Mouse (Mus musculus): ENCODE data around the gene Nrg4. TPM values are rescaled to one million over a fixed set of nuclear protein-coding genes. Genes with fewer than 3 reads are reported as not detected.

Nrg4 gene
- polyA plus RNA-seq, 1 experiment from 2014 or later = 2.0 TPM

DNA sequence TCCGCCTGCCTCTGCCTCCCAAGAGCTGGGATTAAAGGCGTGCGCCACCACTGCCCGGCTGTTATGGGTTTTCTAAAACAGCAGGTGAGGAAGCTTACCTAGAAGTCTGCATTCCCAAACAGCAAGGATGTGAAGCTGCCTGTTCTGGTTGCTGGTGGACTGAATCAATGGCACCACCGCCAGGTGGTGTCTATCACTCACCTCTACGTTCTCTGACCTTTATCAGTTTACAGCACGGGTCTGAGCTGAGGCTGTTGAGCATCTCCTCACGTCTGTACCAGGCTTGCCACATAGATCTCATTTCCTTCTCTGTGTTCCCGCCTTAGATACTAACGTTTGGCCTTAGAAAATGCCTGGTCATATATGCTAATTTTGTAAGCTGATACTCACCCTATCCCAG lies 97.6 kb downstream of the Nrg4 start:
- H3K27me3 ChIP-seq (ENCODE audit: control insufficient read depth, insufficient read depth, low read length) = no peaks in the 10 kb centered on the region
- H3K9me3 ChIP-seq (ENCODE audit: control insufficient read depth, low read depth, low read length) = no peaks in the 10 kb centered on the region
- 57% methylated on average over 10 of the region's 10 CpGs for WGBS
- no peak overlapping the region for H3K4me2 ChIP-seq (replicated peaks; ENCODE audit: low read depth, low read length)
- H3K36me3 ChIP-seq (ENCODE audit: control insufficient read depth, insufficient read depth, low read length) = peaks cover 11% of the 10 kb centered on the region
- H3K4me1 ChIP-seq (ENCODE audit: control insufficient read depth, insufficient read depth, low read length) = no peaks in the 10 kb centered on the region
- no peak for ATAC-seq (ENCODE audit: insufficient number of reproducible peaks, insufficient read depth, low FRiP score, low read depth)
- no peak overlapping the region for H3K9ac ChIP-seq (replicated peaks; ENCODE audit: low read depth, low read length)
- H3K27ac ChIP-seq (ENCODE audit: low read length) = no peak overlapping the region
- H3K4me3 ChIP-seq (ENCODE audit: low read depth, low read length) = no peak overlapping the region

DNA sequence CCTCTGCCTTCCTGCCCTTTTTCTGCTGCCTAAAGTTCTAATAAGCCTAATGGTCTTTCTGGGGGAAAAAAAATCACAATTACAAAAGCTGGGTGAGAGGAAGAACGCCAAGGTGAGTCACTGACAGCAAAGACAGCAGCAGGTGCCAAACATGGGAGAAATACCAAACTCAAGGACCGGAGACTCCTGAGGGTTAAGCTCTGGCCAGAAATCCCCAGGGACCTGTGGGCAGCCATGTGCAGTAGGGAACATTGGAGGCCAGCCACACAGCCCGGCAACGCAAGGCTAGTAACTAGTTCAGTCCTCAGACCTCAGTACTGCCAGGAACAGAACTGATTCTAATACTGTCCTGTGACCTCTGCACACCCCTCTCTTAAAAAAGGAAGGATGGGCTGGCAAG lies 98.5 kb downstream of the Nrg4 start:
- Histone ChIP-seq H3K36me3 (ENCODE audit: control insufficient read depth, insufficient read depth, low read length) (peaks cover 17% of the 10 kb centered on the region), H3K9ac (replicated peaks; ENCODE audit: low read depth, low read length) (no peak overlapping the region), H3K4me2 (replicated peaks; ENCODE audit: low read depth, low read length) (no peak overlapping the region), H3K9me3 (ENCODE audit: control insufficient read depth, low read depth, low read length) (no peaks in the 10 kb centered on the region), H3K27ac (ENCODE audit: low read length) (no peak overlapping the region), H3K27me3 (ENCODE audit: control insufficient read depth, insufficient read depth, low read length) (no peaks in the 10 kb centered on the region), H3K4me3 (ENCODE audit: low read depth, low read length) (no peak overlapping the region), H3K4me1 (ENCODE audit: control insufficient read depth, insufficient read depth, low read length) (no peaks in the 10 kb centered on the region)
- WGBS = 95% methylated on average over 4 of the region's 4 CpGs
- ATAC-seq (ENCODE audit: insufficient number of reproducible peaks, insufficient read depth, low FRiP score, low read depth) = no peak

DNA sequence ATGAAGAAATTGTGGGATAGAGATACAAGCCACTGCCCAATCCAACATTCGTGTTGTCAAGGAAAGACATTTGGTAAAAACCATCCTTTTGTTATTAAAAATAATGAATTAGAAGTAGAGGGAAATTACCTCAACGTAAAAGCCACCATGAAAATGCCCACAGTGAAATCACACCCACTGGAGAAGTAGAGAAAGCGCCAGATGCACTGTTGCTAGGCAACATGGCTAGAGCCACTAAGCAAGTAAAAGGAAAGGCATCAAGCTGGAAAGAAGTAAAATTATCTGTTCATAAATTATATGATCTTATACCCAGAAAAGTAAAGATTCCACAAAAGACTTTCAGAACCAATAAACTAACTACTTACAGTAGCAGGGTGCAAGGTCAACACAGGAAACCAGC lies 100.4 kb downstream of the Nrg4 start:
- 86% methylated on average over 3 of the region's 3 CpGs for WGBS
- Histone ChIP-seq H3K27ac (ENCODE audit: low read length) (no peak overlapping the region), H3K4me2 (replicated peaks; ENCODE audit: low read depth, low read length) (no peak overlapping the region), H3K4me3 (ENCODE audit: low read depth, low read length) (no peak overlapping the region), H3K27me3 (ENCODE audit: control insufficient read depth, insufficient read depth, low read length) (no peaks in the 10 kb centered on the region), H3K9me3 (ENCODE audit: control insufficient read depth, low read depth, low read length) (no peaks in the 10 kb centered on the region), H3K9ac (replicated peaks; ENCODE audit: low read depth, low read length) (no peak overlapping the region), H3K36me3 (ENCODE audit: control insufficient read depth, insufficient read depth, low read length) (peaks cover 36% of the 10 kb centered on the region), H3K4me1 (ENCODE audit: control insufficient read depth, insufficient read depth, low read length) (no peaks in the 10 kb centered on the region)
- no peak for ATAC-seq (ENCODE audit: insufficient number of reproducible peaks, insufficient read depth, low FRiP score, low read depth)

DNA sequence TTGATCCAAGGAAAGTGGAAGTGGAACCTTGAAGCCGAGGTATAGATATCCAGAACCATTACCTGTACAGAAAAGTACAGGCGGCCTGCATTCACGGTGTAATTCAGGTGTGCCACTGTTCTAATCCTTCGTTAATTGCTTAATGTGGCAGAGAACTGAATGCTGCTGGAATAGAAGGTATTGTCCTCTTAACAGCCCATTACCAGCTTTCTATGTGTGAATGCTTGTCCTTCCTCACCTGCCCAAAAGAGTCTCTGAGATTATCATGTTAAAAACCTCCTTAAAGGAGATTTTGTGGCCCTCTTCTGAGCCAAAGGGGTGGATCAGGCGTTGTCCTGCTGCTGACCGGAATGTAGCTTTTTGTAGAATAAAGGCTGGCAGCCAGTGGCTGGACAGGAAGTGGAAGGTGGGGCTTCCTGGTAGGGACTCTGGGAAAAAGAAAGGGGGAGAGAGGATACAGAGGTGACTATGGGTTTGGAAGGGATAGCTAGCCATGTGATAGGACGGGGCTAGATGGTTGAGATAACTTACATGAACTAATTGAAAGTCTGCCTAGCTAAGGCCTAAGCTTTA lies 101.4 kb downstream of the Nrg4 start:
- H3K36me3 ChIP-seq (ENCODE audit: control insufficient read depth, insufficient read depth, low read length) = peaks cover 37% of the 10 kb centered on the region
- no peak overlapping the region for H3K4me3 ChIP-seq (ENCODE audit: low read depth, low read length)
- H3K27ac ChIP-seq (ENCODE audit: low read length) = no peak overlapping the region
- 86% methylated on average over 7 of the region's 7 CpGs for WGBS
- H3K4me2 ChIP-seq (replicated peaks; ENCODE audit: low read depth, low read length) = no peak overlapping the region
- no peak overlapping the region for H3K9ac ChIP-seq (replicated peaks; ENCODE audit: low read depth, low read length)
- H3K4me1 ChIP-seq (ENCODE audit: control insufficient read depth, insufficient read depth, low read length) = no peaks in the 10 kb centered on the region
- no peak for ATAC-seq (ENCODE audit: insufficient number of reproducible peaks, insufficient read depth, low FRiP score, low read depth)
- no peaks in the 10 kb centered on the region for H3K27me3 ChIP-seq (ENCODE audit: control insufficient read depth, insufficient read depth, low read length)
- H3K9me3 ChIP-seq (ENCODE audit: control insufficient read depth, low read depth, low read length) = no peaks in the 10 kb centered on the region

DNA sequence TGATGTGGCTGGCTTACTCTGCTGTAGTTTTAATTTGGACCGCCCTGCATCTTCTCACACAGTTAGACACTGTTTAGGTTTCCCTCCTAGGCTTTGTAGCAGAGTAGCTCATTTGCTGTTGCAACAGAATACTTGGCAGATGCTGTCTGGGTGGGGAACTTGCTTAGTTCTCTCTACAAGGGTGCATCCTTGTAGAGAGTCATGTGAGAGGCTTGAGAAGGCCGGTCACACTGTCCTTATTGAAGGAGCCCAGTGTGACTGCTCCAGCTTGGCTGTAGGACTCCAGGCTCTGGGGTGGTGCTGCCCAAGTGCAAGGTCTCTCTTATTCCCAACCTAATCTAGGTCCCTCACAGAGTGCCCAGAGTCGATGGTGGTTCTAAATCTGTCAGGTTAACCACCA lies 109.3 kb downstream of the Nrg4 start:
- Histone ChIP-seq H3K4me3 (ENCODE audit: low read depth, low read length) (no peak overlapping the region), H3K36me3 (ENCODE audit: control insufficient read depth, insufficient read depth, low read length) (peaks cover 76% of the 10 kb centered on the region), H3K27ac (ENCODE audit: low read length) (no peak overlapping the region), H3K27me3 (ENCODE audit: control insufficient read depth, insufficient read depth, low read length) (no peaks in the 10 kb centered on the region), H3K4me2 (replicated peaks; ENCODE audit: low read depth, low read length) (no peak overlapping the region), H3K9ac (replicated peaks; ENCODE audit: low read depth, low read length) (no peak overlapping the region), H3K9me3 (ENCODE audit: control insufficient read depth, low read depth, low read length) (no peaks in the 10 kb centered on the region), H3K4me1 (ENCODE audit: control insufficient read depth, insufficient read depth, low read length) (no peaks in the 10 kb centered on the region)
- 94% methylated on average over 3 of the region's 3 CpGs for WGBS
- no peak for ATAC-seq (ENCODE audit: insufficient number of reproducible peaks, insufficient read depth, low FRiP score, low read depth)

DNA sequence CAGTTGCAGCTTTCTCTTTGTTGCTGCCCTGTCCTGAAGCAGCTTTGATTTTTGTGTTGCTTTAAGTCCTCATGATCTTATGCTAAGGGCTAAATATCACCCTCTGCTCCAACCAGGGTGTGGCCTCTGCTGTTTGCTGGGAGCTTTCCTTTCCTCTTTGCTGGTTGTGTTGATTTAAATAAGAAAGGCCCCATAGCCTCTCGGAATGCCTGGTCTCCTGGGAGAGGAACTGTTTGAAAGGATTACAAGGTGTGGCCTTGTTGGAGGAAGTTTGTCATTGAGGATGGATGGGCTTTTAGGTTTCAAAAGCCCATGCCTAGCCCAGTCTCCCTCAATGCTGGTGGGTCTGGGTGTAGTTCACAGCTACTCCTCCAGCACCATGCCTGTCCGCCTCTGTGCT lies 110.6 kb downstream of the Nrg4 start:
- no peaks in the 10 kb centered on the region for H3K27me3 ChIP-seq (ENCODE audit: control insufficient read depth, insufficient read depth, low read length)
- no peak overlapping the region for H3K27ac ChIP-seq (ENCODE audit: low read length)
- H3K4me2 ChIP-seq (replicated peaks; ENCODE audit: low read depth, low read length) = no peak overlapping the region
- no peaks in the 10 kb centered on the region for H3K9me3 ChIP-seq (ENCODE audit: control insufficient read depth, low read depth, low read length)
- H3K9ac ChIP-seq (replicated peaks; ENCODE audit: low read depth, low read length) = no peak overlapping the region
- peaks cover 2% of the 10 kb centered on the region; the same call in 1 of the 2 replicates for H3K4me1 ChIP-seq (ENCODE audit: control insufficient read depth, insufficient read depth, low read length)
- H3K36me3 ChIP-seq (ENCODE audit: control insufficient read depth, insufficient read depth, low read length) = peaks cover 63% of the 10 kb centered on the region
- 76% methylated on average over 2 of the region's 2 CpGs for WGBS
- no peak for ATAC-seq (ENCODE audit: insufficient number of reproducible peaks, insufficient read depth, low FRiP score, low read depth)
- no peak overlapping the region for H3K4me3 ChIP-seq (ENCODE audit: low read depth, low read length)

DNA sequence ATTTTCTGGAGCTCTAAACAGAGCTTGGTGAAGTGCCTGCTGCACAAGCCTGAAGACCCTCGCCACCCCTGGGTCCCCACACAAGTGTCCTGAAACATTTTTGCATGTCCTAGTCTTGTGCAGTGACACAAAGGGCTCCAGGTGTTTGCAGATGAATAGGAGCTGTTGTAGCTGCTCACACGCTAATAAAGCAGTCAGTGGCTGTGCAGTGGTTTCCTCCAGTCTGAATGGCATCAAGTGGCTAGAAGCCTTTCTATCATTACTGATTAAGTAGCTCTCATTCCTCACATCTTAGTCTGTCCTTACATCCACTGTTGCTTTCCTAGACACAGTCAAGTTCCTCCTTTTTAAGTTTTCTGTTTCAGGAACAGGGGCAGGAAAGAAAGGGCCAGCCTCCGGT lies 111.0 kb downstream of the Nrg4 start:
- no peak overlapping the region for H3K9ac ChIP-seq (replicated peaks; ENCODE audit: low read depth, low read length)
- WGBS = 87% methylated on average over 3 of the region's 3 CpGs
- peaks cover 2% of the 10 kb centered on the region; the same call in 1 of the 2 replicates for H3K4me1 ChIP-seq (ENCODE audit: control insufficient read depth, insufficient read depth, low read length)
- H3K4me2 ChIP-seq (replicated peaks; ENCODE audit: low read depth, low read length) = no peak overlapping the region
- peaks cover 63% of the 10 kb centered on the region for H3K36me3 ChIP-seq (ENCODE audit: control insufficient read depth, insufficient read depth, low read length)
- H3K9me3 ChIP-seq (ENCODE audit: control insufficient read depth, low read depth, low read length) = no peaks in the 10 kb centered on the region
- H3K4me3 ChIP-seq (ENCODE audit: low read depth, low read length) = no peak overlapping the region
- ATAC-seq (ENCODE audit: insufficient number of reproducible peaks, insufficient read depth, low FRiP score, low read depth) = no peak
- no peak overlapping the region for H3K27ac ChIP-seq (ENCODE audit: low read length)
- no peaks in the 10 kb centered on the region for H3K27me3 ChIP-seq (ENCODE audit: control insufficient read depth, insufficient read depth, low read length)

DNA sequence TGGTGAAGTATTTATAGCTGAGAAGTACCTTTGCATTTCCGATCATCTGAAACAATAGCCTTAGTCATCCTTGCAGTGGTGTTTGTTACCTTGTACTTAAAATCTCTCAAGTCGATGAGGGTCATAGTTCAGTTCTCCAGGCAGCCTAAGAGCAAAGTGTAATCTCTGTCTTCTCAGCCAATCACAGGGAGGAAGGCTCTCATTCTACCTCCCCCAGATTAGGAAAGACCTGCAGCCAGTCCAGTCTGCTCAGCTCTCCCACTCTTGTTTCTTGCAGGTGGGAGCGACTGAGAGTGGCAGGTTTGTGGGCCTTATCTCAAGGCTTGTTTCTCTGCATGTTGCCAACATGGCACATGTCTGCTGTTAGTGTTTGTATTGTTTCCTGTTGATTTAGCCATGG lies 111.6 kb downstream of the Nrg4 start:
- no peak for ATAC-seq (ENCODE audit: insufficient number of reproducible peaks, insufficient read depth, low FRiP score, low read depth)
- WGBS = 89% methylated on average over 3 of the region's 3 CpGs

DNA sequence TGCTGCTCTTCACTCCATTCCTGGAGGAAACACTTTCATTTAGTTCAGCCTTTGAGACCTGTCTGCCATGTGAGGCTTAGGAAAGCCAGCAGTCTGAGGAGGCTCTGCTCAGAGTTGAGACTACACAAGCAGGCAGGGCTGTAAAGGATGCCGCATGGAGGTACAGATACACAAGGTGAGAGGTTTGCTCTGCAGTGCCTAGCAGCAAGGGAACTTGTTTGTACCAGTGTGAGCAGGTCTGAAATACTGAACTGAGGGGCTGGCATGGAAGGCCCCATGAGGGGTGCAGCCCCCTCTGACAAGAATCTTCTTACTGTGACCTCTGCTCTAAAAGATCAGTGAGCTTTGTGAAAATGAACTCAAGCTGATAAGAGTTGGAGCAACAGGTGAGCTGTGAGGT lies 113.2 kb downstream of the Nrg4 start:
- Histone ChIP-seq H3K4me3 (ENCODE audit: low read depth, low read length) (no peak overlapping the region), H3K9me3 (ENCODE audit: control insufficient read depth, low read depth, low read length) (no peaks in the 10 kb centered on the region), H3K36me3 (ENCODE audit: control insufficient read depth, insufficient read depth, low read length) (peaks cover 46% of the 10 kb centered on the region), H3K9ac (replicated peaks; ENCODE audit: low read depth, low read length) (no peak overlapping the region), H3K27ac (ENCODE audit: low read length) (no peak overlapping the region), H3K4me2 (replicated peaks; ENCODE audit: low read depth, low read length) (no peak overlapping the region), H3K27me3 (ENCODE audit: control insufficient read depth, insufficient read depth, low read length) (no peaks in the 10 kb centered on the region), H3K4me1 (ENCODE audit: control insufficient read depth, insufficient read depth, low read length) (peaks cover 13% of the 10 kb centered on the region)
- WGBS = 81% methylated on average over 1 of the region's 1 CpGs
- no peak for ATAC-seq (ENCODE audit: insufficient number of reproducible peaks, insufficient read depth, low FRiP score, low read depth)

More for the DNA sequence above, 111.6 kb downstream of the Nrg4 start:
- H3K27ac ChIP-seq (ENCODE audit: low read length) = no peak overlapping the region
- H3K4me2 ChIP-seq (replicated peaks; ENCODE audit: low read depth, low read length) = no peak overlapping the region
- no peaks in the 10 kb centered on the region for H3K27me3 ChIP-seq (ENCODE audit: control insufficient read depth, insufficient read depth, low read length)
- H3K36me3 ChIP-seq (ENCODE audit: control insufficient read depth, insufficient read depth, low read length) = peaks cover 61% of the 10 kb centered on the region
- no peak overlapping the region for H3K4me3 ChIP-seq (ENCODE audit: low read depth, low read length)
- no peaks in the 10 kb centered on the region for H3K9me3 ChIP-seq (ENCODE audit: control insufficient read depth, low read depth, low read length)
- H3K4me1 ChIP-seq (ENCODE audit: control insufficient read depth, insufficient read depth, low read length) = peaks cover 7% of the 10 kb centered on the region; the same call in 1 of the 2 replicates
- no peak overlapping the region for H3K9ac ChIP-seq (replicated peaks; ENCODE audit: low read depth, low read length)

All from stomach, embryonic 14.5 days (tissue).